Mouse (Mus musculus) midbrain, embryonic 15.5 days (tissue): ENCODE data around the gene Mta3. TPM values are rescaled to one million over a fixed set of nuclear protein-coding genes. Genes with fewer than 3 reads are reported as not detected.
A peak's percentile ranks its signal among the peaks of the same experiment; 100 is the strongest.

ENCODE experiments used
- ATAC-seq: fragments of 200-750 bp; cut with Nextera tagmentation; replicated peaks from 2 replicates; pipeline ENCODE4 v1.8.0; 2017; ENCODE audit warnings: moderate TSS enrichment
- H3K27ac ChIP-seq: fragments of 300-500 bp; sonication (generic); 2 replicates; pipeline ENCODE4 v1.5.1; 2015; ENCODE audit warnings: mild to moderate bottlenecking, inconsistent platforms
- H3K27me3 ChIP-seq: fragments of 300-500 bp; sonication (generic); replicated peaks from 2 replicates; pipeline ENCODE4 v1.6.1; 2015; ENCODE audit warnings: inconsistent platforms
- H3K36me3 ChIP-seq: fragments of 300-500 bp; sonication (generic); replicated peaks from 2 replicates; pipeline ENCODE4 v1.6.1; 2015; ENCODE audit warnings: inconsistent platforms
- H3K4me1 ChIP-seq: fragments of 300-500 bp; sonication (generic); 2 replicates; pipeline ENCODE4 v1.6.1; 2015; ENCODE audit warnings: inconsistent platforms
- H3K4me2 ChIP-seq: fragments of 300-500 bp; sonication (generic); 2 replicates; pipeline ENCODE4 v1.6.1; 2015; ENCODE audit warnings: inconsistent platforms, mild to moderate bottlenecking, moderate library complexity
- H3K4me3 ChIP-seq: fragments of 300-500 bp; sonication (generic); 2 replicates; pipeline ENCODE4 v1.5.1; 2015; ENCODE audit warnings: mild to moderate bottlenecking, inconsistent platforms
- H3K9ac ChIP-seq: fragments of 300-500 bp; sonication (generic); 2 replicates; pipeline ENCODE4 v1.6.1; 2015; ENCODE audit warnings: mild to moderate bottlenecking, inconsistent platforms
- H3K9me3 ChIP-seq: fragments of 300-500 bp; sonication (generic); 2 replicates; pipeline ENCODE4 v1.6.1; 2016; ENCODE audit warnings: inconsistent platforms
- WGBS: fragments of 180-500 bp; shearing (Covaris S2); methylation state at CpG from one replicate; pipeline ENCODE4 v1.1.7; 2015; ENCODE audit warnings: mixed read lengths; 5-methylcytosine and 5-hydroxymethylcytosine counted together
- polyA plus RNA-seq: library from polyadenylated mRNA; unstranded; fragments of >200 nt; fragmentation: Nextera tagmentation; extraction: Ambion mirVana; gene quantifications from 2 replicates; pipeline ENCODE4 v1.2.1, GENCODE M21; 2015

The Mta3 gene
- polyA plus RNA-seq, 1 experiment from 2014 or later: 32.9 TPM

DNA sequence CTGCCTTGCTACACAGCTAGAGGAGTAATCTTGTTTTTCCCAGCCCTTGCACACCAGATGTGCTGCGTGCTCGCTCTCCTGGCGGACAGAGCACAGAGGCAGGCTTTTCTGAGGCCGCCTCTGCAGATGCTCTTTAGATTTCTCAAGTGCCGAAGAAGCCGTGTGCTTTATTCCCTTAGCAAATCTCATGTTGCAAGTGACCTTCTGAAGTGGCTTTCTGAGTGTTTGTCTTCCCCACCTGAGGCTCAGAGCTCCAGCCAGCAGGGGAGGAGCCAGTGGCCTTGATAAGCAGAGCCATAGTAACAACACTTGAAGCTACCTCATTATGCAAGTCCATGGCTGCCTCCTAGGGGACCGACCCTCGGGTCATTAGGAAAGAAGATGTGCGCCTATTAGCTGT is 98.0 kb downstream of the Mta3 start:
- H3K9me3 ChIP-seq: no peaks in the 10 kb centered on the region
- H3K9ac ChIP-seq: no peak overlapping the region
- WGBS: 68% methylated on average over 9 of the region's 9 CpGs
- 0 out of 2 replicates have a peak, but pooled peaks cover 6% of the 10 kb centered on the region for H3K4me1 ChIP-seq
- H3K4me2 ChIP-seq: no peak overlapping the region
- peak; percentile 48; the same call in 1 of the 2 replicates for ATAC-seq
- H3K27ac ChIP-seq: peak overlapping the region; percentile 48; the same call in 1 of the 2 replicates
- no peak overlapping the region for H3K4me3 ChIP-seq
- no peaks in the 10 kb centered on the region for H3K27me3 ChIP-seq
- no peaks in the 10 kb centered on the region for H3K36me3 ChIP-seq

DNA sequence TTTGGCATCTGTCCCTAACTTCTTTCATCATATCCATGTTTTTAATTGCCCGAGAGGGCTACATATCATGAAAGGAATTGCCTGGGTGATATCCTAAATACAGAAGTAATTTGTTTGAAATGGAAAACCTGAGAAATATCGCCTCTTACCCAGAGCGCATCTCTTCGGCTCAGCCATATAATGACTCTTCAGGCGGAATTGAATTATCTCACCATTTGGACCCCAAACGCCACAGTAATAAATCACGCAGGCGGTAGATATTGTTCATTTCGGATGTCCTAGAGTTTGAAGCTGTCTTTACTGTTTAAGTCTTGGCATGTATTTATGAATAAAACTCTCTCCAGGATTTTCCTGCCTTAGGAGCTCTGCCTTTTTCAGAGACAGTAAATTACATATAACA is 99.1 kb downstream of the Mta3 start:
- H3K9me3 ChIP-seq: no peaks in the 10 kb centered on the region
- no peaks in the 10 kb centered on the region for H3K36me3 ChIP-seq
- H3K9ac ChIP-seq: no peak overlapping the region
- H3K4me3 ChIP-seq: no peak overlapping the region
- H3K4me1 ChIP-seq: 0 out of 2 replicates have a peak, but pooled peaks cover 6% of the 10 kb centered on the region
- no peaks in the 10 kb centered on the region for H3K27me3 ChIP-seq
- H3K4me2 ChIP-seq: no peak overlapping the region
- ATAC-seq: no peak
- WGBS: 88% methylated on average over 9 of the region's 9 CpGs
- no peak overlapping the region for H3K27ac ChIP-seq

DNA sequence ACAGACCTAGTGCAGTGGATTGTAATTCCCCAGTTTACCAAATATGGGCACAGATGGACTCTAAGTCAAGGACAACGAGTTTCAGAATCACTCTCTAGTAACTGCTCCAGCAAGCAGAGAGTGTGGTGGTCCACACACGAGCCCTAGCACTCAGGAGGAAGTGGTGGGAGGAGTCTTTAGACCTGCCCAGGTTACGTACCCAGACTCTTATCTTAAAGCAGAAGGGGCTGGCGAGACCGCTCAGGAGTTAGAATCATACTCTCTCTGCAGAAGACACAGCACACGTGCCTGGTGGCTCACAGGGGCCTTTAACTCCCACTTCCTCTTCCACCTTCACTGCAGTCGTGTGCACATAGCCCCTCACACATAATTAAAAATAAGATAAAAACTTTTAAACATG is 101.4 kb downstream of the Mta3 start:
- no peak for ATAC-seq
- no peak overlapping the region for H3K4me3 ChIP-seq
- no peak overlapping the region for H3K27ac ChIP-seq
- H3K27me3 ChIP-seq: no peaks in the 10 kb centered on the region
- H3K4me1 ChIP-seq: 0 out of 2 replicates have a peak, but pooled peaks cover 6% of the 10 kb centered on the region
- H3K9ac ChIP-seq: no peak overlapping the region
- no peak overlapping the region for H3K4me2 ChIP-seq
- WGBS: 86% methylated on average over 7 of the region's 7 CpGs
- no peaks in the 10 kb centered on the region for H3K9me3 ChIP-seq
- H3K36me3 ChIP-seq: no peaks in the 10 kb centered on the region

DNA sequence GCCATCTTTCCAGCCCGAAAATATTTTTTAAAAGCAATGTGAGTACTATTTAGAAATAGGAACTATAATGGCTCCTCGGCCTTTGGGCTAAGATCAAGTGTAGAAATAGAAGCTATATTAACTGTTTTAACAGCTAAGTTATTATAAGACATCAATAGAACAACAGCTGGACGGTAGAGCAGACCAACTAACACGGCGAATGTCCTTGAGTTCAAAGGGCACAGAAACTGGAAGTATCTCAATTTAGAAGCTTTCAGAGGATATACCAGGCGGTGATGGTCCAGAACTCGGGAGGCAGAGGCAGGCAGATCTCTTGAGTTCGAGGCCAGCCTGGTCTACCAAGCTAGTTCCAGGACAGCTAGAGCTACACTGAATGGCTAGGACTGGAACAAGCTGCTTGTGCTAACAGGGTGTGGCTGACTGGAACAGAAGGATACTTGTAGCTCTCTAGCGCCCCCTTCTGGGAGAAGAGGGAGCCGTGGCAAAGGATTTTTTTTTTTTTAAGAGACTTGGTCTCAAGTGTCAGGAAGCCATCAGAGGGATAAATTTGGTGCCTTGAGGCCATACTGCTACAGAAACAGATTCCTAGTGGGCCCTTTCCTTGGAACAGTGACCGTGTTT is 101.9 kb downstream of the Mta3 start:
- 0 out of 2 replicates have a peak, but pooled peaks cover 6% of the 10 kb centered on the region for H3K4me1 ChIP-seq
- H3K9ac ChIP-seq: no peak overlapping the region
- 77% methylated on average over 11 of the region's 11 CpGs for WGBS
- no peak overlapping the region for H3K27ac ChIP-seq
- no peaks in the 10 kb centered on the region for H3K36me3 ChIP-seq
- H3K27me3 ChIP-seq: no peaks in the 10 kb centered on the region
- no peak overlapping the region for H3K4me2 ChIP-seq
- H3K4me3 ChIP-seq: no peak overlapping the region
- ATAC-seq: no peak
- no peaks in the 10 kb centered on the region for H3K9me3 ChIP-seq

DNA sequence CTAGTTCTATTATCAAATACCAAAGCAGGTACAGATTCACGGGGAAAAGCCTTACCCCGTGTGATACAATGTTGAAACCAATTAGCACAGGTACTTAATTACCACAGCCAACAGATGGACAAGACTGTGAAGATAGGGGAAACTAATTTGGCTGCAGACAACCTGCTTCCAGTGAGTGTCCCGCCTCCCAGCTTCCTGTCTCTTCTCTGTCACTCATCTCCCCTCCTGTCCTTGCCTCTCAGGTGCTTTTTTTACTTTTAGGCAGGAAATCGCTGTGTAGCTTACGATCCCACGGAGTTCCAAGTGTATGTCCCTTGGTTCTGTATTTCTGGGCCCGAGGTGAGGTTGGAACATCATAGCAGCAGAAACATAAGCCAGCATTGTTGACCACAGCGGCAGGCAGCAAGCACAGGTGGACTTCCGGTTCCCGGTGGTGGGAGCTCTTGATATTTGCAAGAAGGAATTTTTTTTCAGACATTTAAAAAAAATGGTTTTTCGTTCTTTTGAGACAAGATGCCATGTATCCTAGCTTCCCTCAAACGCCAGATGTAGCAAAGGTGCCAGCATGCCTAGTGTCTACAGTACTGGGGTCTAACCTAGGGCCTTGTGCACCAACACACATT is 102.6 kb downstream of the Mta3 start:
- no peak overlapping the region for H3K27ac ChIP-seq
- 0 out of 2 replicates have a peak, but pooled peaks cover 6% of the 10 kb centered on the region for H3K4me1 ChIP-seq
- 90% methylated on average over 12 of the region's 12 CpGs for WGBS
- no peak overlapping the region for H3K4me2 ChIP-seq
- no peak for ATAC-seq
- no peak overlapping the region for H3K9ac ChIP-seq
- H3K27me3 ChIP-seq: no peaks in the 10 kb centered on the region
- no peak overlapping the region for H3K4me3 ChIP-seq
- no peaks in the 10 kb centered on the region for H3K9me3 ChIP-seq
- no peaks in the 10 kb centered on the region for H3K36me3 ChIP-seq

DNA sequence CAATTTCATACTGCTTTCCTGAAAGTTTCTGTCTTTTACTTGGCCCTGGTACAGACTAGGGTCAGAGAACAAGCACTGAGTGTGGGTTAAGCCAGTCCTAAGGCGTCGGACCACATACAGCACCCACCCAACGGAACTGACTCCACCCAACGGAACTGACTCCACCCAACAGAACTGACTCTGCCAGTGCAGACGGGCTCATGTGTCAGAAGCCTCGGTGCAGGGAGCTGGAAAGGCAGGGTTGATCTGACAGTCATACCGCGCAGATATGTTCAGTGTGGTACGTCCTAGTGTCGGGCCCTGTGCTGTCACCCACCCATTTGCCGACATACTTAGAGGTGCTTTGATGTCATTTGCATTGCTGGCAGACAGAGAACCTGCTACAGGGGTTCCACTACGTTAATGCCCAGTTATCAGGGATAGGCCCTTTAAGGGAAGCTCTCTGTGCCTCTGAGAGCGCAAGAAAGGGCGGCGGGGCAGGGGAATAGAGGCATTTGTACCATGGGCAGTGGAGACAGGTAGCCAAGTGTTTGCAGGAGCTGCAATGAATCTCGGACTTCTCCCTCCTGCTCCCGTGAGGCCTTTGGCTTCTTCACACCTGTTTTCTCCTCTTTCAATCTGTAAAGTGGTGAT is 103.3 kb downstream of the Mta3 start:
- WGBS: 94% methylated on average over 17 of the region's 17 CpGs
- Histone ChIP-seq H3K27me3 (no peaks in the 10 kb centered on the region), H3K4me2 (no peak overlapping the region), H3K4me3 (no peak overlapping the region), H3K9me3 (no peaks in the 10 kb centered on the region), H3K27ac (no peak overlapping the region), H3K4me1 (0 out of 2 replicates have a peak, but pooled peaks cover 1% of the 10 kb centered on the region), H3K9ac (no peak overlapping the region), H3K36me3 (no peaks in the 10 kb centered on the region)
- ATAC-seq: no peak

DNA sequence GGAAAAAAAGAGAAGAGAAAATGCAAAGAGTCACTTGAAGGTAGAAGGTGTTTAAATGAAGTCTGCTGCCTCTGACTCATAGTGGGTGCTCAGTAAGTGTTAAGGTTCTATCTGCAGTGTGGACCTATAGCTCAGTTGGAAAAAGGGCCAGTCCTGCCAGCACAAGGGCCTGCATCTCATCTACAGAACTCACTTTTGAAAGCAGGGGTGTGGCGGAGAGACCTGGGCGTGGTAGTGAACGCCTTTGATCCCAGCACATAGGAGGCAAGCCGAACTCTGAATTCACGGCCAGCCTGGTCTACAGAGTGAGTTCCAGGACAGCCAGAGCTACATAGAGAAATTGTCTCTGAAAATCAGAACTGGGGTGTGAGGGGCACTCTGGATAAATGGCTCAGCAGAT is 104.3 kb downstream of the Mta3 start:
- H3K9me3 ChIP-seq: no peaks in the 10 kb centered on the region
- no peak overlapping the region for H3K4me3 ChIP-seq
- H3K27me3 ChIP-seq: no peaks in the 10 kb centered on the region
- no peaks in the 10 kb centered on the region for H3K36me3 ChIP-seq
- WGBS: 88% methylated on average over 5 of the region's 5 CpGs
- H3K27ac ChIP-seq: no peak overlapping the region
- no peak overlapping the region for H3K9ac ChIP-seq
- no peak for ATAC-seq
- no peak overlapping the region for H3K4me2 ChIP-seq
- H3K4me1 ChIP-seq: no peaks in the 10 kb centered on the region

DNA sequence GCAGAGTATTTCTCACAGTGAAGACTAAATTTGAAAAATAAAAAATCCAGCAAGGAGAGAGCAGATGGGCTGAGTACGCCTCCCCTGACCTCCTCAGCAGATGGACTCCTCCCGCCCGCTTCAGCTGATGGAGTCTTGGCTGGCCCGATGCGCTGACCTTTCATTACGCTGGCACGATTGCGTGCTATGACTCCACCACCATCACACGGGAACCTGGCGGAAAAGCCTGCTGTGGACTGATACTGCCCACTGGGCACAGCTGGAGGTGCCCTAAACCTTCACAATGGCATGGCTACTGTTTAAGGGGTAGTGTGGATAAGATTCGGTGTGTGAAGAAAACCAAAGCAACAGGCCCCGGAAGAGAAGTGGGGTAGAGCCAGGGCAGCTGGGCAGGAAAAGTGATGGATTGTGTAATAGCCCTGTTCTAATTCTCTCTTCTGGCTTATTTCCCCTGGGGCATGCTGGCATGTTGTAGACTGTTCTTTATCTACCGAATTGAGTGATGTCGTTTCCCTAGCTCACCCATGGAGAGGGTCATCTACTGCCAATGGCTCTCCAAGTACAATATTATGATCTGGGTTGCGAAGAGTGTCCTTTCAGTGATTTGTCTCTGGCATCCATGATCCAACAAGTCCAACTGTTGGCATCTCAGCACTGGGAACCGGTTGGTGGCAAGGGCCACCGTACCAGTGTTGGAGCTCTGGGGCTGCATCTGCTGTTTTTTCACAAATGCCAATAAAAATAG is 106.4 kb downstream of the Mta3 start:
- Histone ChIP-seq H3K27me3 (no peaks in the 10 kb centered on the region), H3K9ac (no peak overlapping the region), H3K27ac (no peak overlapping the region), H3K36me3 (no peaks in the 10 kb centered on the region), H3K4me2 (no peak overlapping the region), H3K4me3 (no peak overlapping the region), H3K4me1 (no peaks in the 10 kb centered on the region), H3K9me3 (no peaks in the 10 kb centered on the region)
- ATAC-seq: no peak
- WGBS: 89% methylated on average over 17 of the region's 17 CpGs

DNA sequence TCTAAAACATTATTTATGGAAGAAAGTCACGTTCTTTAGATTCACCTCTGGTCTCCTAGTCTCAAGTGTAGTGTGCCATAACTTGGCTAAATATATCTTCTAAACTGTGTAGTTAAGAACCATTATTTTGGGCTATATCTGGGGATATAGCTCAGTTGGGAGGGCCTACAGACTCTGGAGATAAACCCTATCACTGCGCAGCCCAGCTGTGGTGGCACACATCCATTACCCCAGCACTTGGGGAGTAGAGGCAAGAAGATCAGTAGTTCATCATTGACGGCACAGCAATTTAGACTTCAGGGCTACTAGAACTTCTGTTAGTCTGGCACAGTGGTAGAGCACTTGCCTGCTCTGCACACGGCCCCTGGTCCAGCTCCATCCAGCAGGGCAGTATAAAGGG is 107.1 kb downstream of the Mta3 start:
- no peaks in the 10 kb centered on the region for H3K9me3 ChIP-seq
- no peak for ATAC-seq
- H3K4me2 ChIP-seq: no peak overlapping the region
- no peak overlapping the region for H3K27ac ChIP-seq
- H3K27me3 ChIP-seq: no peaks in the 10 kb centered on the region
- H3K4me1 ChIP-seq: no peaks in the 10 kb centered on the region
- H3K4me3 ChIP-seq: no peak overlapping the region
- 95% methylated on average over 4 of the region's 4 CpGs for WGBS
- H3K9ac ChIP-seq: no peak overlapping the region
- no peaks in the 10 kb centered on the region for H3K36me3 ChIP-seq

DNA sequence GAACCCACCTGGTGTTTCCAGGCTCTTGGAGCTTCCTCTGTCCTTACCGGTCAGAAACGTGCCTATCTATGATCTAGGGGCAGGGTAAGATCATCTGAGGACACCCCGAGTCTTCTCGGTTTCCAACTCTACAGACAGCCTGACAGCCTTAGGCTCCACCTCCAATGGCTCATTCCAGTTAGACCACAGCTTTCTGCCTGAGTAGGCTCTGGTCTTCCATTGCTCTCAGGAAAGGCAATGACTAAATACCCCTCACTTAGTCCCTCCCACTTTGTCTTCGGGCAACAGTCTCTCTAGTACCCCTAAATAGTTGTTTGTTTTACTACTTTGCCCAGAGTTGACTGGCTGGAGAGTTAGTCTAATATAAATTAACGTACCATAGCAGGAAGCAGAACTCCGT is 111.0 kb downstream of the Mta3 start:
- H3K27me3 ChIP-seq: no peaks in the 10 kb centered on the region
- 86% methylated on average over 7 of the region's 7 CpGs for WGBS

DNA sequence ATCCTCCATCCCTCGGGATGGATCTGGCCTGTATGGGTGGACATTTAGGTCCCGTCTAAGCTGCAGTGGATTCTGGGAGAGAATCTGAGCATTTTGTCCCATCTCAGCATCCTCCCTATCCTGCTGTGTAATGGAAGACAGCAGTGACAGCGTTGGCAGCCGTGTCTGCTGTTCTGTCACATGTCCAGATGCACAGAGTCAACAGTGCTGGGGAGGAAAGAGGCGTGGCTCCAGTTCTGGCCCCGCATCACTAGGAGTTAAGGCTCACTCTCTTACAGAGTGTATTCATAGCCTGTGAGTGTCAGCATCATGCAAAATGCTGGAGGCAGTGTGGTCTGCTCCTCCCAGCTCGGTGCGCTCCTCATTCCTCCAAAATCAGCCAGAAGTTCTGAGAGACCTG is 113.5 kb downstream of the Mta3 start:
- no peak for ATAC-seq
- Histone ChIP-seq H3K4me3 (no peak overlapping the region), H3K4me1 (peaks cover 11% of the 10 kb centered on the region), H3K9me3 (no peaks in the 10 kb centered on the region), H3K9ac (no peak overlapping the region), H3K27me3 (no peaks in the 10 kb centered on the region), H3K4me2 (no peak overlapping the region), H3K36me3 (no peaks in the 10 kb centered on the region), H3K27ac (no peak overlapping the region)
- 78% methylated on average over 8 of the region's 8 CpGs for WGBS

More for the DNA sequence above, 111.0 kb downstream of the Mta3 start:
- Histone ChIP-seq H3K9me3 (no peaks in the 10 kb centered on the region), H3K36me3 (no peaks in the 10 kb centered on the region), H3K4me2 (no peak overlapping the region), H3K27ac (no peak overlapping the region), H3K9ac (no peak overlapping the region), H3K4me1 (peaks cover 11% of the 10 kb centered on the region), H3K4me3 (no peak overlapping the region)
- no peak for ATAC-seq

DNA sequence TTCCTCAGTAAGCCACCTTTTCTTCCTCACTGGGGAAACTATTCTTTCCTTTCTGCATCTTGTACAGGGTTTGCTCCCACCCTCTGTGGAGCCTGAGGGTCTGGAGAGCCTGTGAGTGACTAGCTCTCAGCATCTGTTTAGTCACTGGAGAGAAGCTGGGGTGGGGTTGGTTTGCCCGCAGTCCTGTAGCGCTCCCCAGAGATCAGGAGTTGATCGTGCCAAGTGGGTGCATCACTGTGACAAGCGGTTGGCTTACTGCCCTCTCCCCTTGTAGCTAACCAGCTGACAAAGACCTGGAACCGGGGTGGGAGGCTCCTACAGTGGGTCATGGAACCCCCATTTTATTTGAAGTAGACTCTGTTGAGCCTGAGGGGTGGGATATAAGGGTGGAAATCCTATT is 114.7 kb downstream of the Mta3 start:
- no peak for ATAC-seq
- 41% methylated on average over 5 of the region's 5 CpGs for WGBS
- H3K27me3 ChIP-seq: no peaks in the 10 kb centered on the region
- H3K36me3 ChIP-seq: no peaks in the 10 kb centered on the region
- H3K4me3 ChIP-seq: no peak overlapping the region
- no peak overlapping the region for H3K4me2 ChIP-seq
- no peaks in the 10 kb centered on the region for H3K9me3 ChIP-seq
- H3K27ac ChIP-seq: no peak overlapping the region
- no peak overlapping the region for H3K9ac ChIP-seq
- peaks cover 11% of the 10 kb centered on the region for H3K4me1 ChIP-seq
